Mouse (Mus musculus): Measurements from ENCODE around the gene Kctd20. TPM values are rescaled to one million over a fixed set of nuclear protein-coding genes. Genes with fewer than 3 reads are reported as not detected.

Kctd20 gene
- 72.2 and 77.5 TPM in 2 replicates for polyA plus RNA-seq (2011; ENCODE audit: insufficient read length, low read depth, missing spikeins)

DNA sequence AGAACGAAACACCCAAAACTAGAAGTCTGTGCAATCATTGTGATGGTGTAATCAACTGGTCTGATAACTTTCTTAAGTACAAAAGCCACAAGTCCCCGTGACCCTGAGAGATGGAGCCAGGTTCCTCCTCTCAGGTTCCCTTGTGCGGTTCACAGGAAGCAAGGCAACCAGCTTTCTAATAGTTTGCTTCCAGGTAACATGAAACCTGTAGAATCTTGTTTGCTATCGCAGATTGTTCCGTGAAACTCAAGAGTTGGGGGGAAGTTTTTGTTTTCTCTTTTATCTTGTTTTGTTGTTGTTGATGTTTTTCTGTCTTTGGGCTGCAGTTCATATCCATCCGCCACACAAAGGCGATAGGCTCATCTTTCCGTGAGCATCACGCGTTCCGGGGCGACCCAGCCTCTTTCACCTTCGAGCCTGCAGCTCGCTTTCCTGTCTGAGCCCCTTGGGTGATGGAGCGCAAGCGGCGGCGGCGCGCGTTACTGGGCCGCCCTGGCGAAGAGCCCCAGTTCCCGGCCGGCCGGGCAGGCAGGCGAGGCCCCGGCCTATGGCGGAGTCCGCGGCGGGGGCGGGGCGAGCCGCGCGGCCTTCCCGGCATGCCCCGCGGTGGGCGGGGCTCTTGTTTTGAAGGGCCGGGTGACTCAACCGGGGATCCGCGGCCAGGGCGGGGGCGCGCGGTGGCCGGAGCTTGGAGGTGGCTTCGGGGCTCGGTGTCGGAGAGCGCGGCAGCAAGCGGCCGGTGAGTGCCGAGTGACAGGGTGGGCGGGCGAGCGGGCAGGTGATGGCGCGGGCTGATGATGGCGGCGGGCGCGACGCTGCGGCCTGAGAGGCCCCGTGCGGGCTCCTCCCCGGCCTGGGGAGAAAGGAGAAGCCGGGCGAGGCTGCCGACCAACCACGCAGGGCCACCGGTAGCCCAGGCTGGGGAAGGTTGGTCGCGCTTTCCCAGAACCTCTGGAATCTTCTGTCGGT is at the start of gene Kctd20:
Gene Kctd20 (plus strand): TSS at position 120 of the 969 bp plus-strand sequence.
- TF ChIP-seq CTCF (IDR thresholded peaks at IDR 0.05; ENCODE audit: borderline replicate concordance, insufficient read depth, low read length): no peak
- peak; percentile 91 for TF ChIP-seq POLR2A (IDR thresholded peaks at IDR 0.05; ENCODE audit: low read depth, low read length)
- peak within 1 kb of the TSS; percentile 92 for H3K27ac ChIP-seq (ENCODE audit: insufficient read depth, low read length)
- peaks cover 12% of the 10 kb centered on the region for H3K4me1 ChIP-seq (ENCODE audit: control insufficient read depth, insufficient read depth, low read length)
- H3K4me3 ChIP-seq (ENCODE audit: insufficient read depth, low read length): peak within 1 kb of the TSS; percentile 96

DNA sequence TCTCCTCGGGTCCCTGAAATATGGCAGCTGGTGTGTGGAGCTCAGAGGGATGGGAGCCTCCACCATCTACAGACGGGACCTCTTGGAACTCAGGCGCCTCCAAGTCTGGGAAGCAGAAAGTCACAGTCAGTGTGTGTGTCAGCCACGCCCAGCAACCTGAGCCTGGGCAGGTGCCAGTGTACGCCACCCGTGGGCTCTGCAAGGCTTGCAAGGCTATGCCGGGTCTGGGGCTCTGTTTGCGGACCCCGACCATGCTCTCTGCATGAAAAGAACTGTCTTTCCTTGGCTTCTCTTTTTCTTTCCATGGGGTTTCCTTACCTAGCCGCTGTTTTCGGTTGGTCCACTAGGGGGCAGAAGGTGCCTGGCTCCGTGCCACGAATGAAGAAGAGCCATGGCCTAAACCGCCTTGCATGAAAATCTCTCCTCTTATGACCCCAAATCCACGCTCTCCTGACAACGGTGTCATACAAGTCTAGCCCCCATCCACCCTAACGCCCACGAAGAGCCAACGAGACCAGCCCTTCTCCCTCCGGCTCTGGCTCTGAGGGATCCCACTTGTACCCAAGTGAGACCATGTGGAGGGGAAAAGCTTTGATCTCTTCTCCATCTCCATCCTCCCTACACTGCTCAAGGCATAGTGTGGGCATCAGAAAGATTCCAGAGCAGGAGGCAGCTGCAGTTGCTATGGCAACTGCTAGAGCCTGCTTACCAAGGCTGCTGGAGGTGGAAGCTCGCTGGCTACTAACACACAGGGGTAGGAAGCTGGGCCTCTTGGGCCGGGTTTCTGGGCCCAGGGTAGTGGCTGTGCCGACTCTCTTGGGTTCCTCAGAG is 47.0 kb upstream of the Kctd20 start:
- Histone ChIP-seq H3K4me1 (ENCODE audit: control insufficient read depth, insufficient read depth, low read length) (no peaks in the 10 kb centered on the region), H3K4me3 (ENCODE audit: insufficient read depth, low read length) (no peak overlapping the region), H3K27ac (ENCODE audit: insufficient read depth, low read length) (no peak overlapping the region)
- TF ChIP-seq POLR2A (IDR thresholded peaks at IDR 0.05; ENCODE audit: low read depth, low read length): no peak
- peak; percentile 48; the same call in 1 of the 2 replicates for TF ChIP-seq CTCF (IDR thresholded peaks at IDR 0.05; ENCODE audit: borderline replicate concordance, insufficient read depth, low read length)

DNA sequence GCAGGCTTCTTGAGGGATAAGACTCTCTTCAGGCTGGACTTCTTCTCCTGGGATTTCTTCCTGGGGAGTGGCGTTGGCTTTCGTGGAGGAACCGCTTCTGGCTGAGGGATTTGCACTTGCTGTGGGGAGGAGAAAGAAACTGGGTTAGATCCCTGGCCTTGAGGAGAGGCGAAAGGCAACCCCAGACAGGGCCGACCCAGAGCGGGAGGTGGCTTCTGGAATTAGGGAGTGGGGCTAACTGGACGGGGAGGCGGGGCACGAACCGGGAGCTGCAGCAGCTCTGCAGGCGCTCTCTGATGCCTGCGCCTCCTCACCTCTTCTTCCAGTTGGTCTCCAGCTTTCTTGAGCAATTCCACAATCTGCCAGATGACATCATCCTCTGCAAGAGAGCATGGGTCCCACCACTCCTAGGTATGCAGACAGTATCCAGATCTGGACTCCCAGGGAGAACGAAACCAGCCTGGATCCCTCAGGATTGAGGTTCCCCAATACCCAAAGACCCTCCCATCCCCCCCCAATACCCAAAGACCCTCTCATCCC is 46.3 kb upstream of the Kctd20 start:
- H3K4me1 ChIP-seq (ENCODE audit: control insufficient read depth, insufficient read depth, low read length): no peaks in the 10 kb centered on the region
- TF ChIP-seq POLR2A (IDR thresholded peaks at IDR 0.05; ENCODE audit: low read depth, low read length): no peak
- TF ChIP-seq CTCF (IDR thresholded peaks at IDR 0.05; ENCODE audit: borderline replicate concordance, insufficient read depth, low read length): no peak
- no peak overlapping the region for H3K4me3 ChIP-seq (ENCODE audit: insufficient read depth, low read length)

DNA sequence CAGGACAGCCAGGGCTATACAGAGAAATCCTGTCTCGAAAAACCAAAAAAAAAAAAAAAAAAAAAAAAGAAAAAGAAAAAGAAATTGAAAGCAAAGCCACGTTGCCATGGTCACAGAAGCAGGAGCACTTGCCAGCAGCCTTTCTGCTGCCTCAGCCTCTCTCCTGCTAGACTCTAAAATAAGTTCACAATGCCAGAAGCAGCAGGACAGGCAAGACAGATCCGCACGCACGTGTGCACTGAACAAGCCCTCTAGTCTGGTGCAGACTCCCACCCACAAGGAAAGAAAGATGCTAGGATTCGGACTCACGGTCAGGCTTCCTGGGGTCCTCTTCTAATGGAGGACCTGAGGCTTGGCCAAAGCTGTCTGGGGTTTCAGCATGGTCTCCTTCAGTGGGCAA is 43.8 kb upstream of the Kctd20 start:
- Histone ChIP-seq H3K4me1 (ENCODE audit: control insufficient read depth, insufficient read depth, low read length) (no peaks in the 10 kb centered on the region; the same call in 1 of the 2 replicates), H3K4me3 (ENCODE audit: insufficient read depth, low read length) (no peak overlapping the region), H3K27ac (ENCODE audit: insufficient read depth, low read length) (no peak overlapping the region)
- TF ChIP-seq POLR2A (IDR thresholded peaks at IDR 0.05; ENCODE audit: low read depth, low read length): no peak
- TF ChIP-seq CTCF (IDR thresholded peaks at IDR 0.05; ENCODE audit: borderline replicate concordance, insufficient read depth, low read length): no peak

More for the DNA sequence above, 46.3 kb upstream of the Kctd20 start:
- no peak overlapping the region for H3K27ac ChIP-seq (ENCODE audit: insufficient read depth, low read length)

DNA sequence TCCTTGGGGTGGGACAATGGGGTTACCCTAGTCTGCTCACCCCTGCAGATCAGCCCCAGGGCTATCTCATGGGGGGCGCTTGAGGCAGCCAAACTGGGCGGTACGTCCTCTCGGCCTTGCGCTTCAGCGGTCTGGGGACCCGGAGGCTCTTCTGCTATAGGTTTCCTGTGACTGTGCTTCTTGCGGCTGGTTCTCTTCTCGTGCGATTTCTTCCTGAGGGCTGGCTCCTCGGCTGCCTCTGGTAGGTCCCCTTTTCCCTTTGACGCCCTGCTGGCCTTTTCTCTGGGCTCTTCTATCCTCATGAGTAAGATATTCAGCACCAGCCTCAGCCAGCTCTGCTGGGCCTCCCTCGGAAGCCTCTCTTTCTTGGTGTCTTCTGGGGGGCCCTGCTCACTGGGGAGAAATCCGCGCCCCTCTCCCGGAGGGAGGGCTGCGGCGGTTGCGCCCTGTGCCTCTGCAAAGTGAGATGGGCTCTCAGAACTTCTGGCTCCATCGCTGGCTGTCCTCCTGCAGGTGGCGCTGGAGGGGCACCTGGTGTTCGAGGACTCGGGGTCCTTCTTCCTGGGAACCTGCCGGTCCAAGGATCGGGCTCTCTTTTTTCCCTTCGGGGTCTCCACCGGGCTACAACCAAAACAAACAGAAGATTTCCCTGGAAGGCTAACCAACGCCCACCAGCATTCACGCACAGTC is 42.4 kb upstream of the Kctd20 start:
- no peak overlapping the region for H3K4me3 ChIP-seq (ENCODE audit: insufficient read depth, low read length)
- no peak overlapping the region for H3K27ac ChIP-seq (ENCODE audit: insufficient read depth, low read length)
- H3K4me1 ChIP-seq (ENCODE audit: control insufficient read depth, insufficient read depth, low read length): no peaks in the 10 kb centered on the region; the same call in 1 of the 2 replicates
- TF ChIP-seq POLR2A (IDR thresholded peaks at IDR 0.05; ENCODE audit: low read depth, low read length): no peak
- TF ChIP-seq CTCF (IDR thresholded peaks at IDR 0.05; ENCODE audit: borderline replicate concordance, insufficient read depth, low read length): peak; percentile 47; the same call in 1 of the 2 replicates

DNA sequence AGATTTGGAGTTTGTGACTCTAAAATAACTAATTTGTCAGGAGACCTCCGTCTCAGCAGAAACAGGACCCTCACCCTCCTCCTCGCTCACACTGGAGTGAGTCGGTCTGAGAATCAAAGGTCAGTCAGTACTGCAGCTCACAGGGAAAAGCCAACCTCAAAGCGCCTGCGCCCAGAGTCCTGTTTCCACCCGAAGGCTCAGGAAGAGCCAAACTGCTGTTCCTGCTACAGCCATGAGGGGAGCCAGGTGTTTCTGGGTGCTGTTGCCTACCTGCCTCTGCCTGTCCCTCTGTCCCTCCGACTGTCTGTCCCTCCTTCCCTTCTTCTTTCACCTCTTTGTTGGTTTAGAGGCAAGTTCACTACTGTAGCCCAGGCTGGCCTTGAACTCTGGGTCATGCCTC is 41.6 kb upstream of the Kctd20 start:
- TF ChIP-seq POLR2A (IDR thresholded peaks at IDR 0.05; ENCODE audit: low read depth, low read length): no peak
- no peak for TF ChIP-seq CTCF (IDR thresholded peaks at IDR 0.05; ENCODE audit: borderline replicate concordance, insufficient read depth, low read length)
- no peaks in the 10 kb centered on the region; the same call in 1 of the 2 replicates for H3K4me1 ChIP-seq (ENCODE audit: control insufficient read depth, insufficient read depth, low read length)
- H3K4me3 ChIP-seq (ENCODE audit: insufficient read depth, low read length): no peak overlapping the region
- H3K27ac ChIP-seq (ENCODE audit: insufficient read depth, low read length): no peak overlapping the region

DNA sequence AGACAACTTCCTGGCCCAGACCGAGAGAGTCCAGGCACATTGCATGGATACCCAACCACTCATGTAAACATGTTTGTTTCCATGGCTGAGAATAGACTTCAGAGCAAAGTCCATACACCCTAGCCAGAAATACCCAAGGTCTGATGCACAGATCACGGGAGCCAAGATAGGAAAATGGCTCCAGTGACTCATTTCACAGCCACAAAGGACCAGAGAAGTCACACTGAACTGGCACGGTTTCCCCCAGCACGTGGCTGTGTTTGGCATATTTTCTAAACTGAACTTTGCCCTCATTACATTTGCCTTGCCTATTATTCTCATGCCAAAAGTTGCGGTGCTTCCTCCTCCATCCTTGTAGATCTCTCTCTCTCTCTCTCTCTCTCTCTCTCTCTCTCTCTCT is 38.5 kb upstream of the Kctd20 start:
- no peak for TF ChIP-seq POLR2A (IDR thresholded peaks at IDR 0.05; ENCODE audit: low read depth, low read length)
- Histone ChIP-seq H3K4me3 (ENCODE audit: insufficient read depth, low read length) (no peak overlapping the region), H3K4me1 (ENCODE audit: control insufficient read depth, insufficient read depth, low read length) (no peaks in the 10 kb centered on the region; the same call in 1 of the 2 replicates), H3K27ac (ENCODE audit: insufficient read depth, low read length) (no peak overlapping the region)

DNA sequence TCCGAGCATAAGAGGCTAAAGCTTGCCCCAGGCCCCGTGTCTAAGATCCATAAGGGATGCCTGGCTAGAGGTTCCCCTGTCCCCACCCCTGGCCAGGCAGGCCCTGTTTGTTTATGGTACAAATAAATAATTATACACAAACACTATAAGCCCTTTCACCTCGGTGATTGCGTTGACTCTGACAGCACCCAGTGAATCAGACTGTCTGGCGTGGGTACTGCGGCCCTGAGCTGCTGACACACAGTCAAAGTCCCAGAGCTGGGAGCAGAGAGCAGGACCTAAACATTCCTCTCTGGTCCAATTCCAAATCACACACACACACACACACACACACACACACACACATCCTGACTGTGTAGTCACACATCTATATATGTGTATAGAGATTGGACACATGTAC is 37.8 kb upstream of the Kctd20 start:
- Histone ChIP-seq H3K4me1 (ENCODE audit: control insufficient read depth, insufficient read depth, low read length) (no peaks in the 10 kb centered on the region; the same call in 1 of the 2 replicates), H3K27ac (ENCODE audit: insufficient read depth, low read length) (no peak overlapping the region), H3K4me3 (ENCODE audit: insufficient read depth, low read length) (no peak overlapping the region)
- TF ChIP-seq CTCF (IDR thresholded peaks at IDR 0.05; ENCODE audit: borderline replicate concordance, insufficient read depth, low read length) (no peak), POLR2A (IDR thresholded peaks at IDR 0.05; ENCODE audit: low read depth, low read length) (no peak)
